Mouse (Mus musculus): ENCODE measurements at regions not wholly inside any gene's neighbourhood (a gene's known extent, or its start where the extent isn't known, plus 50 kb on each side); places are given as distances from the start of the nearest gene placed in this dataset.

DNA sequence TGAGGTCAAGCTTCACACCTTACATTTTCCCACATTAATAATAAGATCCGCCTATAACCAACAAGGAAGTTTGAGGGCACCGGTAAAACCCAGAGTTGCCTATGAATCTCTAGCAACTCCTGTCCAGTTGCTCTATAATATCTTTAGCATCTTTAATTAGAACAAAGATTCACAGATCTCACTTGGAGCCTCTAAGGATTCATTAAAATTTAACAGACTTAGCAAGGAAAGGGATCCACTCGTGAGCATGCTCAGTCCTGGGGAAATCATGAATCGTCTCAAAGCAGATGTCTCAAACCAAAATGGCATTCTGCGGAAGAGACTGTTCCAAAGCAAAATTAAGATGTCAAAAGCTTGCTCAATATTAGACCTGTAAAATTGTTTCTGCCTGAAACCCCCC is 57.8 kb upstream of the Nt5e start:
- Histone ChIP-seq H3K4me1 (ENCODE audit: control insufficient read depth, insufficient read depth, low read length) (no peaks in the 10 kb centered on the region), H3K9ac (ENCODE audit: low read depth, low read length, severe bottlenecking) (no peak overlapping the region), H3K9me3 (ENCODE audit: control insufficient read depth, low read length) (no peaks in the 10 kb centered on the region), H3K27ac (replicated peaks; ENCODE audit: low read depth, low read length) (no peak overlapping the region), H3K27me3 (ENCODE audit: control insufficient read depth, insufficient read depth, low read length) (no peaks in the 10 kb centered on the region), H3K4me3 (replicated peaks; ENCODE audit: low read length) (no peak overlapping the region), H3K36me3 (ENCODE audit: control insufficient read depth, insufficient read depth, low read length) (no peaks in the 10 kb centered on the region), H3K4me2 (replicated peaks; ENCODE audit: low read depth, low read length, severe bottlenecking) (no peak overlapping the region)
- no peak for TF ChIP-seq POLR2A (IDR thresholded peaks at IDR 0.05; ENCODE audit: borderline replicate concordance, extremely low read depth, insufficient read depth, insufficient read length)
- DNase-seq (ENCODE audit: low spot score): no peak
- 87% methylated on average over 5 of the region's 5 CpGs for WGBS
- ATAC-seq (ENCODE audit: low FRiP score, low read depth): no peak

DNA sequence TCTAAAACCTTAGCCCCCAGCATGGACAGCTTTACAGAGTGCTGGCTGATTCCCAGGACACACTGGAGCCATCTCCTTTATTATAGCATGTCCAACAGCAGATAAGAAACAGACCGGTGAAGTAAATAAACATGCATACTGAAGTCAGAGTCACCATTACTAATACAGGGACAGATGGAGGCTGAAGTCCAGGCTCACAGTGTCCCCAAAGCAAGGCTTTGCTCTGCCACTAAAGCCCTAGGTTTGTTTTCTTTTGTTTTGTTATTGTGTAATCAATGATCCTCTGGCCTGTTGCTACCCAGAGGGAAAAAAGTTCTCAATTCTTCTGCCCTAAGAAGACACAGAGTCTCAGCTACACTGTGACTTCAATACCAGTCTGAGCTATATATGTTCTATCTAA is 56.2 kb upstream of the Nt5e start:
- Histone ChIP-seq H3K27me3 (ENCODE audit: control insufficient read depth, insufficient read depth, low read length) (no peaks in the 10 kb centered on the region), H3K36me3 (ENCODE audit: control insufficient read depth, insufficient read depth, low read length) (no peaks in the 10 kb centered on the region), H3K27ac (replicated peaks; ENCODE audit: low read depth, low read length) (no peak overlapping the region), H3K4me2 (replicated peaks; ENCODE audit: low read depth, low read length, severe bottlenecking) (no peak overlapping the region), H3K9ac (ENCODE audit: low read depth, low read length, severe bottlenecking) (no peak overlapping the region), H3K4me3 (replicated peaks; ENCODE audit: low read length) (no peak overlapping the region), H3K4me1 (ENCODE audit: control insufficient read depth, insufficient read depth, low read length) (no peaks in the 10 kb centered on the region), H3K9me3 (ENCODE audit: control insufficient read depth, low read length) (no peaks in the 10 kb centered on the region)
- no peak for DNase-seq (ENCODE audit: low spot score)
- no peak for ATAC-seq (ENCODE audit: low FRiP score, low read depth)
- no peak for TF ChIP-seq POLR2A (IDR thresholded peaks at IDR 0.05; ENCODE audit: borderline replicate concordance, extremely low read depth, insufficient read depth, insufficient read length)
- WGBS: 74% methylated on average over 1 of the region's 1 CpGs

DNA sequence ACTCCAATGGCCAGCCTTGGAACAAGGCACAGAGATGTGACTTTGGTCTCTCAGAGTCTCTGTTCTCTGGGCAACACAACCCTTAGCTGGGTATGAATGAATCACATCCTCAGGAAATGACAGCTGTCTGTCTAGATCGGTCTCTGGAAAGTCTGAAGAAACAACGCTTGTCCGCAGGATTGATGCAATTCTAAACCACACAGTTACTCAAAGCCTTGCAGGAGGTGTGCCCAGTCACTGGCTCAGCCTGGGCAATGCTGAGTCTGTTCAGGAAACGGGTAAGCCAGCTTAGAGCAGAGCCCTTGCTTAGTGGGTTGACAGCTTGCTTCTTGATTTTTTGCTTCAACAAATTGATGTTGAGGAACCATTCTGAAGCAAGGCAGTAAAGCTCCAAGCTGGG is 53.7 kb upstream of the Nt5e start:
- Histone ChIP-seq H3K4me3 (replicated peaks; ENCODE audit: low read length) (no peak overlapping the region), H3K9ac (ENCODE audit: low read depth, low read length, severe bottlenecking) (no peak overlapping the region), H3K27me3 (ENCODE audit: control insufficient read depth, insufficient read depth, low read length) (no peaks in the 10 kb centered on the region), H3K9me3 (ENCODE audit: control insufficient read depth, low read length) (no peaks in the 10 kb centered on the region), H3K36me3 (ENCODE audit: control insufficient read depth, insufficient read depth, low read length) (no peaks in the 10 kb centered on the region), H3K27ac (replicated peaks; ENCODE audit: low read depth, low read length) (no peak overlapping the region), H3K4me2 (replicated peaks; ENCODE audit: low read depth, low read length, severe bottlenecking) (no peak overlapping the region), H3K4me1 (ENCODE audit: control insufficient read depth, insufficient read depth, low read length) (no peaks in the 10 kb centered on the region)
- DNase-seq (ENCODE audit: low spot score) (no peak), ATAC-seq (ENCODE audit: low FRiP score, low read depth) (no peak)
- WGBS: 76% methylated on average over 4 of the region's 4 CpGs
- TF ChIP-seq POLR2A (IDR thresholded peaks at IDR 0.05; ENCODE audit: borderline replicate concordance, extremely low read depth, insufficient read depth, insufficient read length): no peak

DNA sequence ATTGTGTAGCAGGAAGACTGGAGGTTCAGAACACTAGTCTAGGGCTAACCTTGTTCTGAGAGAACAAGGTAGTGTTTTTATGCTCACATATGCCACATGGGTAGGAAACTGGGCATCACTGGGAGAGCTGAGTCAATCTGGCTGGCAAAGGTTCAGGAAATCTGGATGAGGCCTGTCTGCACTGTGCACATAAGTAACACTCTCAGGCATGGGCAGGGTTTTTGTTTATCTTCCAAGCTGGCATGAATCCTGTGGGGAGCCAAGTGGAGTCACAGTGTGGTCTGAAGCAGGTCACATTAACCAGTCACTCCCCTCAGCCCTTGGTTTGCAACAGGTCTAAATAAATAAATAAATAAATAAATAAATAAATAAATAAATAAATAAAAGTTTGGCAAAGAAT is 53.0 kb upstream of the Nt5e start:
- Histone ChIP-seq H3K4me3 (replicated peaks; ENCODE audit: low read length) (no peak overlapping the region), H3K27me3 (ENCODE audit: control insufficient read depth, insufficient read depth, low read length) (no peaks in the 10 kb centered on the region), H3K4me2 (replicated peaks; ENCODE audit: low read depth, low read length, severe bottlenecking) (no peak overlapping the region), H3K9me3 (ENCODE audit: control insufficient read depth, low read length) (no peaks in the 10 kb centered on the region), H3K9ac (ENCODE audit: low read depth, low read length, severe bottlenecking) (no peak overlapping the region), H3K27ac (replicated peaks; ENCODE audit: low read depth, low read length) (no peak overlapping the region), H3K4me1 (ENCODE audit: control insufficient read depth, insufficient read depth, low read length) (no peaks in the 10 kb centered on the region), H3K36me3 (ENCODE audit: control insufficient read depth, insufficient read depth, low read length) (no peaks in the 10 kb centered on the region)
- no peak for TF ChIP-seq POLR2A (IDR thresholded peaks at IDR 0.05; ENCODE audit: borderline replicate concordance, extremely low read depth, insufficient read depth, insufficient read length)
- no peak for ATAC-seq (ENCODE audit: low FRiP score, low read depth)
- DNase-seq (ENCODE audit: low spot score): peak; percentile 33

DNA sequence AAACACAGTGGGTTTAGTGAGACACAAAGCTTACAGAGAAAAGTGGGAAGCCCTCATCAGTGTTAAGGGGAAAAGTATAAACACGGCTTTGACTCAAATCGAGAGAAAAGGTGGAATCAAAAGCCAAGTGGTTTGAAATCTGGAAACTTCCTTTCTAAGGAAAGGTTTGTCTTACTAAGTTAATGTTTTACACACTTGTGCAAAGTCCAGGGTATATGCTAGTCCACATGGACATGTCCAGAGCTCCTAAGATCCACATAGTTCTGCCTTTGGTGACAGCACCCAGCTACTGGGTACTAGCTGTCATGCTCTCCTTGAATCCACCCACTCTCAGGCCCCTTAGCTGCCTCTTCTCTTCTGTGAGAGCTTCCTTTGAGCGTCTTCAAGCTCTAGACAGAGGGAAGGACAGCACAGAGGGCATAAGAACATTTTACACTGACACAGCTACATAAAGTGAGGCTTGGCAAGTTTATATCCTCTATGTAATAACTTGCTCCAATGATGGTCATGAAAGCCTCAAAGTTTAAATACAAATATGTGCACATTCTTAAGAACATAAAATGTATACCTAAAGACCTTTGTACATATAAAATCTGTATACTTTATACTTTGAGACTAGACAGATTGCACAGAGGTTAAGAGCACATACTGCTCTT is 52.2 kb upstream of the Nt5e start:
- no peak for TF ChIP-seq POLR2A (IDR thresholded peaks at IDR 0.05; ENCODE audit: borderline replicate concordance, extremely low read depth, insufficient read depth, insufficient read length)
- no peak overlapping the region for H3K4me2 ChIP-seq (replicated peaks; ENCODE audit: low read depth, low read length, severe bottlenecking)
- DNase-seq (ENCODE audit: low spot score) (no peak), ATAC-seq (ENCODE audit: low FRiP score, low read depth) (no peak)
- H3K4me3 ChIP-seq (replicated peaks; ENCODE audit: low read length): no peak overlapping the region
- H3K27ac ChIP-seq (replicated peaks; ENCODE audit: low read depth, low read length): no peak overlapping the region
- WGBS: 69% methylated on average over 3 of the region's 3 CpGs
- no peaks in the 10 kb centered on the region for H3K36me3 ChIP-seq (ENCODE audit: control insufficient read depth, insufficient read depth, low read length)
- no peaks in the 10 kb centered on the region for H3K27me3 ChIP-seq (ENCODE audit: control insufficient read depth, insufficient read depth, low read length)
- H3K9me3 ChIP-seq (ENCODE audit: control insufficient read depth, low read length): no peaks in the 10 kb centered on the region
- no peak overlapping the region for H3K9ac ChIP-seq (ENCODE audit: low read depth, low read length, severe bottlenecking)
- H3K4me1 ChIP-seq (ENCODE audit: control insufficient read depth, insufficient read depth, low read length): no peaks in the 10 kb centered on the region
